Mouse (Mus musculus) adrenal gland (tissue): Measurements from ENCODE around the gene Gna12.

Experiments used
- intact Hi-C: fragments of 180-260 bp; cut with DNase I; formaldehyde crosslinking; loops from one replicate; pipeline ENCODE4 v1.15.1; 2025

Gene Gna12

GRCm38 (mm10) chr5:140726062-140726839, 104.0 kb downstream of the Gna12 start:
- intact Hi-C loops: no loop called here

- intact Hi-C loops: no loop called here
Observed at GRCm38 (mm10) chr5:140723822-140724221, 106.4 kb downstream of the Gna12 start, which contains the start of gene Amz1. Gene Amz1, plus strand, starts transcription at chr5:140724127.

- intact Hi-C loops: no loop called here
Observed at GRCm38 (mm10) chr5:140722121-140722520, 108.1 kb downstream of the Gna12 start.

GRCm38 (mm10) chr5:140720773-140721172, 109.5 kb downstream of the Gna12 start:
- intact Hi-C loops: no loop called here

DNA sequence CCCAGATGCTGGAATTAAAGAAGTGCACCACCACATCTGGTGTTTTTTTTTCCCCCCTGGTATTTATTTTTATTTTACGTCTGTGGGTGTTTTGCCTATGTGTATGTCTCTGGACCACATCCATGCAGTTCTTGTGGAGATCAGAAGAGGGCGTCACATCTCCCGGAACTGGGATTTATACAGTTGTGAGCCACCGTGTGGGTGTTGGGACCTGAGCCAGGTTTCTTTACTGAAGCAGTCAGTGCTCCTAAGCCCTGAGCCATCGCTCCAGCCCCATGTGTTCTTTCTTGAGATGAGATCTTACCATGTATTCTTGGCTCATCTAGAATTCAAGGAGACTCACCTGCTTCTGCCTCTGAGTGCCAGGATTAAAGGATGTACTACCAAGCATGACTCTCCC, 119.2 kb downstream of the Gna12 start:
- intact Hi-C loops: no loop called here

DNA sequence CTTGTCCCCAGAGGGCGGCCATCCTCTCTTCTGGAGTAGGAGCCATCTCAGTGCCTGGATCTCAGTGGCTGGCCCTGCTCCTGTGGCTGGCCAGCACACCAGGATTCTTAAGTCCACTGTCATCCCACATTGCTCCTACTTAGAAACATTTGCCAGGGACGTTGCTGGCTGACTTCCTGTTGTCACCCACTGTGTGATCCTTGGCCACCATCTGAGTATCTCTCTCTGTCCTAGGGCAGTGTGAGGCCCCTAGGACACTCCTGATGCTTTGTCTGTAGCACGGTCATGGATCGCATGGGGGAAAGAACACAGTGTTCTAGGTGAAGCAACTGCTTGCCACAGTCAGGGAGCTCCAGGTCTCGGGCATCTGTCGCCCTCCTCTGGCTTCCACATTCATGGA, 119.9 kb downstream of the Gna12 start:
- intact Hi-C loops: no loop called here
